Mouse (Mus musculus) kidney, embryonic 14.5 days (tissue): Measurements from ENCODE around the gene Ak8. TPM values are rescaled to one million over a fixed set of nuclear protein-coding genes. Genes with fewer than 3 reads are reported as not detected.
A peak's percentile ranks its signal among the peaks of the same experiment; 100 is the strongest.

Source experiments
- ATAC-seq: fragments of 200-750 bp; cut with Nextera tagmentation; 2 replicates; pipeline ENCODE4 v1.8.0; 2017; ENCODE audit warnings: moderate number of reproducible peaks, mild to moderate bottlenecking, moderate TSS enrichment, moderate library complexity; ENCODE audit not compliant: low FRiP score, low TSS enrichment
- H3K27ac ChIP-seq: fragments of 300-500 bp; sonication (generic); 2 replicates; pipeline ENCODE4 v1.5.1; 2014; ENCODE audit warnings: low read depth, mild to moderate bottlenecking, low read length, moderate library complexity, mixed read lengths
- H3K27me3 ChIP-seq: fragments of 300-500 bp; sonication (generic); 2 replicates; pipeline ENCODE4 v1.6.1; 2014; ENCODE audit warnings: mild to moderate bottlenecking, low read length; ENCODE audit not compliant: control insufficient read depth, insufficient read depth
- H3K36me3 ChIP-seq: fragments of 300-500 bp; sonication (generic); 2 replicates; pipeline ENCODE4 v1.6.1; 2014; ENCODE audit warnings: low read length, mixed read lengths; ENCODE audit not compliant: control insufficient read depth, insufficient read depth
- H3K4me1 ChIP-seq: fragments of 300-500 bp; sonication (generic); 2 replicates; pipeline ENCODE4 v1.6.1; 2014; ENCODE audit warnings: low read length, mixed read lengths; ENCODE audit not compliant: control insufficient read depth, insufficient read depth
- H3K4me2 ChIP-seq: fragments of 300-500 bp; sonication (generic); replicated peaks from 2 replicates; pipeline ENCODE4 v1.6.1; 2014; ENCODE audit warnings: low read depth, mild to moderate bottlenecking, low read length
- H3K4me3 ChIP-seq: fragments of 300-500 bp; sonication (generic); 2 replicates; pipeline ENCODE4 v1.5.1; 2014; ENCODE audit warnings: mild to moderate bottlenecking, low read length
- H3K9ac ChIP-seq: fragments of 300-500 bp; sonication (generic); 2 replicates; pipeline ENCODE4 v1.6.1; 2014; ENCODE audit warnings: low read depth, mild to moderate bottlenecking, low read length, moderate library complexity
- H3K9me3 ChIP-seq: fragments of 300-500 bp; sonication (generic); 2 replicates; pipeline ENCODE4 v1.6.1; 2016; ENCODE audit warnings: low read length; ENCODE audit not compliant: control insufficient read depth
- WGBS: fragments of 180-500 bp; shearing (Covaris S2); extraction: QIAGEN DNeasy Blood & Tissue Kit; methylation state at CpG from one replicate; pipeline ENCODE4 v1.1.7; 2014; 5-methylcytosine and 5-hydroxymethylcytosine counted together
- polyA plus RNA-seq: library from polyadenylated mRNA; unstranded; fragments of >200 nt; fragmentation: Nextera tagmentation; extraction: Ambion mirVana; gene quantifications from 2 replicates; pipeline ENCODE4 v1.2.1, GENCODE M21; 2014

Gene Ak8
- polyA plus RNA-seq, 1 experiment from 2014 or later, result 0.97 TPM

DNA sequence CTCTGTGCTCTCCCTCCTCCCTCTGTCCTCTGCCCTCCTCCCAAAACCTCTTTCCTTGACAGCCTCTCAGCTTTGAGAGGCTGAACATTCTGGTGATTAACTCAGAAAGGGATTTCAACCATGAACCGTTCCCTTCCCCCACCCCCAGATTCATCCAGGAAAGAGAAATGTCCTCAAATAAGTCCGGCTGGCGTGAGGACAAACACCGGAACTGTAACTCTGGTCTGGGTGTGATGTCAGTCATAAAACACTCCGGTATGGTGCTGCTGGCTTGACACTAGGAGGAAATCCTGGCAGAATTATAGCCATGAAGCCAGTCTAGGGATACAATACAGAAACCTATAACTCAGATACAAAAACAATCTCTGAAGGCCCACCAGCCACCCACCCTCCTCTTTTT is 70.7 kb downstream of the Ak8 start:
- no peaks in the 10 kb centered on the region; the same call in 1 of the 2 replicates for H3K27me3 ChIP-seq
- WGBS, result 7% methylated on average over 5 of the region's 5 CpGs
- no peak overlapping the region for H3K9ac ChIP-seq
- peak overlapping the region; percentile 67; the same call in 1 of the 2 replicates for H3K27ac ChIP-seq
- peaks cover 12% of the 10 kb centered on the region for H3K4me1 ChIP-seq
- peak overlapping the region; percentile 36 for H3K4me2 ChIP-seq
- ATAC-seq, result peak; percentile 52; the same call in 1 of the 2 replicates
- H3K4me3 ChIP-seq, result no peak overlapping the region
- no peaks in the 10 kb centered on the region for H3K36me3 ChIP-seq
- H3K9me3 ChIP-seq, result no peaks in the 10 kb centered on the region

- WGBS, result 60% methylated on average over 8 of the region's 8 CpGs
- H3K9ac ChIP-seq, result no peak overlapping the region
- H3K4me3 ChIP-seq, result no peak overlapping the region
- peaks cover 12% of the 10 kb centered on the region for H3K4me1 ChIP-seq
- H3K9me3 ChIP-seq, result no peaks in the 10 kb centered on the region
- H3K36me3 ChIP-seq, result no peaks in the 10 kb centered on the region
- H3K4me2 ChIP-seq, result no peak overlapping the region
- H3K27me3 ChIP-seq, result no peaks in the 10 kb centered on the region
- ATAC-seq, result no peak
- no peak overlapping the region for H3K27ac ChIP-seq
Observed at GRCm38 (mm10) chr2:28774073-28774472, 74.1 kb downstream of the Ak8 start.

- Histone ChIP-seq H3K4me3 (no peak overlapping the region), H3K36me3 (no peaks in the 10 kb centered on the region), H3K4me1 (no peaks in the 10 kb centered on the region), H3K27me3 (no peaks in the 10 kb centered on the region), H3K9ac (no peak overlapping the region), H3K4me2 (no peak overlapping the region), H3K27ac (no peak overlapping the region), H3K9me3 (no peaks in the 10 kb centered on the region)
- ATAC-seq, result no peak
- 55% methylated on average over 2 of the region's 2 CpGs for WGBS
Observed at GRCm38 (mm10) chr2:28776728-28777127, 76.8 kb downstream of the Ak8 start.

GRCm38 (mm10) chr2:28780001-28780782 is 80.2 kb downstream of the Ak8 start:
- 47% methylated on average over 16 of the region's 16 CpGs for WGBS
- Histone ChIP-seq H3K4me1 (no peaks in the 10 kb centered on the region), H3K4me2 (no peak overlapping the region), H3K4me3 (no peak overlapping the region), H3K27ac (no peak overlapping the region), H3K9ac (no peak overlapping the region), H3K27me3 (no peaks in the 10 kb centered on the region), H3K36me3 (no peaks in the 10 kb centered on the region), H3K9me3 (no peaks in the 10 kb centered on the region)
- ATAC-seq, result no peak

- Histone ChIP-seq H3K27ac (no peak overlapping the region), H3K36me3 (no peaks in the 10 kb centered on the region), H3K4me3 (no peak overlapping the region), H3K9me3 (no peaks in the 10 kb centered on the region), H3K4me1 (no peaks in the 10 kb centered on the region), H3K4me2 (no peak overlapping the region), H3K9ac (no peak overlapping the region), H3K27me3 (no peaks in the 10 kb centered on the region)
- no peak for ATAC-seq
- WGBS, result 91% methylated on average over 4 of the region's 4 CpGs
Observed at GRCm38 (mm10) chr2:28781310-28781709, 81.3 kb downstream of the Ak8 start.

DNA sequence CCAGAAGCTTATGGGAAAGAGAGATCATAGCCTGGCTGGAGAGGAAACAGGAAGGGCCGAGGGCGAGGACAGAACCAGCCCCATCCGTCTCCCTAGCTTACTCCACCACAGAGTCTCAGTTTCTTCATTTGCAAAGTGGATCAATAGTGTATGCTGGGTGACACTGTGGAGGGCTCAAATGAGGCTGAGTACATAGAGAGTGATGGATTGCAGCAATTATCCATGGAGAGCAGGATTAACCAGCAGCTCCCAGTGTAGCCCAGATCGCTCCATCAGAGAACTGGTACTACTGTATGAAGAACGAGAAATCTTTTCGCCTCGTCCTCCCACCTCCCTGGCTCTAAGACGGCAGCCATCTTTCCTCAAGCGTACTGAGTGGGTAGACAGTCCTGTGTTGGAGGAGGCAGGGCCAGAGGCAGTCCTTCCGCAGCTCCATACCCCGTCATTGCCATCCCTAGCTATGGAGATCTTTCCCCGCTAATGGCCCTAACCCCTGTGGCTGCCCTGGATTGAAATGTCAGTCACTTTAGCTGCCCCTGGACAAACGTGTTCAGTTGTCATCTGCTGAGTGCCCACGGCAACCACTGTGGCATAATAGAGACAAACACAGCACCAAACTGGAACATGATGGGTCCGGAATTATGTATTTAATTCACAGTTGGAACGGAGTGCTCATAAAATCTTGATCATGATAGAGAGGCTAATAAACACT is 86.5 kb downstream of the Ak8 start:
- no peaks in the 10 kb centered on the region for H3K36me3 ChIP-seq
- 76% methylated on average over 16 of the region's 16 CpGs for WGBS
- no peak overlapping the region for H3K27ac ChIP-seq
- no peaks in the 10 kb centered on the region for H3K27me3 ChIP-seq
- no peaks in the 10 kb centered on the region for H3K9me3 ChIP-seq
- no peak overlapping the region for H3K9ac ChIP-seq
- no peak overlapping the region for H3K4me2 ChIP-seq
- ATAC-seq, result no peak
- no peak overlapping the region for H3K4me3 ChIP-seq
- no peaks in the 10 kb centered on the region for H3K4me1 ChIP-seq

DNA sequence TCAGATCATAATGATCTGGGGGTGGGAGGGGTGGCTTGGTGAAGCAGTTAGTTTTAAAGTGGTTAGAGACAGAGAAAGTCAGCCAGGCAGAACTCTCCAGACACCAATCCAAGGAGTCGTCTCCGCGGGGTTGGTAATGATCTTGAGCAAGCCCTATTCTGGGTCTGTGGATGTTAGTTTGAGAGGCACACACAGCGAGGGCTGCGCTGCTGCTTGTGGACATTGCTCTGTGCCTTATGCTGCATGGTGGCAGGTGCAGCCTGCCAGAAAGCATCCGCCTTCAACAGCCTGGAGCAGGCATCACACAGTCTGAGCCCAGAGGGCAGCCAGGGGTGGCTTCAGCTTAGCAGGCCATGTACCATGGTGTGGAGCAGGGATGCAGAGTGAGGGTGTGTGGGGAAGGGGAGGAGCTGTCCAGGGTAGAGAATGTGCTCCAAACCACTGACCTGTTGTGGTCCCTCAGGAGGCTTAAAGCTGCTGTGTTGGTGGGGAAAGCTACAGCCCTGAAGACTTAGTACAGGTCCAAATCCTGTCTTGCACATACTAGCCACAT is 87.2 kb downstream of the Ak8 start:
- H3K4me3 ChIP-seq, result no peak overlapping the region
- no peak overlapping the region for H3K4me2 ChIP-seq
- no peaks in the 10 kb centered on the region for H3K4me1 ChIP-seq
- no peaks in the 10 kb centered on the region for H3K36me3 ChIP-seq
- H3K27ac ChIP-seq, result no peak overlapping the region
- no peak overlapping the region for H3K9ac ChIP-seq
- whole genome bisulfite sequencing, result 59% methylated on average over 6 of the region's 6 CpGs
- peak; percentile 43; the same call in 1 of the 2 replicates for ATAC-seq
- H3K27me3 ChIP-seq, result no peaks in the 10 kb centered on the region
- no peaks in the 10 kb centered on the region for H3K9me3 ChIP-seq

- Histone ChIP-seq H3K4me3 (no peak overlapping the region), H3K4me2 (peak overlapping the region; percentile 27; the same call in 1 of the 2 replicates), H3K27me3 (no peaks in the 10 kb centered on the region), H3K9me3 (no peaks in the 10 kb centered on the region), H3K27ac (no peak overlapping the region), H3K36me3 (no peaks in the 10 kb centered on the region), H3K9ac (no peak overlapping the region), H3K4me1 (no peaks in the 10 kb centered on the region)
- WGBS, result 30% methylated on average over 5 of the region's 6 CpGs
- peak; percentile 89 for ATAC-seq
Observed at GRCm38 (mm10) chr2:28792931-28793610, 93.1 kb downstream of the Ak8 start.
